Mouse (Mus musculus): Measurements from ENCODE around the gene Gm42878.

DNA sequence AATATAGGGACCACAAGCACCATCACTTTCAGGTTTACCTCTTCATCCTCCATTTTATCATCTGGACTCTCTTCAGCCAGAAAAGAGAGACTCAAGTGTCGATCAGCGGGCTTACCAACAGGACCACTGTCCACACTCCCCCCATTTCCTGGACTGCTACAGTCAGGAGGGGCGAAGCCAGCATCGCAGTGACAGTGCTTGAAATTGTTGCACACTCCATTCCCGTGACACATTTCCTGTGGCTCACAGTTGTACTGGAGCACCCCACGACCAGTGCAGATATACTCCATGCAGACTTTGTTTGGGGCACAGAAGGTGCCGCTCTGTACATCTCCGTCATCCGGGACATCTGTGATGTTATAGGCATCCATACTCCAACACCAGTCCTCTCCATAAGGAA, 26.3 kb downstream of the Gm42878 start:
- TF ChIP-seq CHD2 (IDR thresholded peaks at IDR 0.05; ENCODE audit: low read length): no peak
- TF ChIP-seq USF2 (conservative IDR thresholded peaks at IDR 0.05; ENCODE audit: low read depth, low read length): no peak
- TF ChIP-seq POLR2A (IDR thresholded peaks at IDR 0.05; ENCODE audit: low read depth, low read length): no peak
- no peak for TF ChIP-seq CTCF (conservative IDR thresholded peaks at IDR 0.05 in 1 of 2, IDR thresholded peaks at IDR 0.05 in 1 of 2; ENCODE audit: low read depth in 2 of 2, low read length in 2 of 2)
